Mouse (Mus musculus): ENCODE data around the gene Bms1.

Gene Bms1

GRCm38 (mm10) chr6:118419050-118419920 is at the start of gene Bms1:
Gene Bms1 (minus strand): TSS chr6:118419474.
- DNase-seq = peak; percentile 97

- DNase-seq = no peak
These were observed 42.9 kb upstream of the Bms1 start for GRCm38 (mm10) chr6:118462069-118462705.

DNA sequence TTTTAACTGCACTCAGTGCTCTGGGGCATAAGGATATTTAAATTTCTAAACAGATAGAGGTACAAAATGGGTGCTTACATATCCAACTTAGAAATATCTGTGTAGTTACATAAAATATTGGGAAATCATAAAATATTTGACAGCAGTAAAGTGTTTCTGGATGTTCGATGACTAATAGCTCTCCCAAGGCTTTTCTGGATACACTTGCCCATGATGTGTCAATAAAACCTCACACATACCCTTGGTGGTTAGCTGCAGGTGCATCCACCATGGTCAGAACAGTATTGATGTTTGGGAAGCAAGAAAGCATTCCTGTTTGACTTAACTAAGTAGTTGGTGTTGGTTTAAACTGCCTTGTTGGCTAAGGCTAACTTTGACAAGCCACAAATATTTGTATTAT is 38.5 kb upstream of the Bms1 start:
- no peak for DNase-seq

DNA sequence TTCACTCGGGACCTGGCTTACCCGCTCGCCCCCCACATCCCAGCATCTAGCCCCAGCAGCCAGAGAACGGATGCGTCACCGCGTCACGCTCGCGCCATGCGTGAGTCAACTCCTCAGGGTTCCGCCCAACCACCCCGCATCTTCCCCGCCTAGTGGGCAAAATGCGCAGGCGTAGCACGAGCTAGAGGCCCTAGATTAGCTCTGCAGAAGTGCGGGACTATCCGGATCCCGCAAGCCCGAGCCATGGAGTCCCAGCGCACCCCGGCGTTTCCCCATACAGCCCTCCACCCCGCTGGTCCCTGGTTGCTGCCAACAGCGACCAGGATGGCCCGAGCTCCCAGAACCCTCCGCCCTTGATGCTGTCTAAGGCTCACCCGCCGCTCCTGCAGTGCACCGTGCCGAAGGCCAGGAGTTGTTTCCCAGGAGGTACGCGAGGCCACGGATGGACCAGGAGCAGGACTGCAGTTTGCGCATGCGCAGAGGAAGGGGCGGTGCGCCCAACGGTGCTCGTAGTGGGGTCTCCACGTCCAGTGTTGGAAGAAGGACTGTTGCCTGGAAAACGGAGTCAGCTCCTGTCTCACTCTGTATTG is 35.9 kb upstream of the Bms1 start, which contains the start of gene Zfp248:
Gene Zfp248, minus strand, starts transcription at position 487 of the 590 bp plus-strand sequence.
- DNase-seq = peak; percentile 94

DNA sequence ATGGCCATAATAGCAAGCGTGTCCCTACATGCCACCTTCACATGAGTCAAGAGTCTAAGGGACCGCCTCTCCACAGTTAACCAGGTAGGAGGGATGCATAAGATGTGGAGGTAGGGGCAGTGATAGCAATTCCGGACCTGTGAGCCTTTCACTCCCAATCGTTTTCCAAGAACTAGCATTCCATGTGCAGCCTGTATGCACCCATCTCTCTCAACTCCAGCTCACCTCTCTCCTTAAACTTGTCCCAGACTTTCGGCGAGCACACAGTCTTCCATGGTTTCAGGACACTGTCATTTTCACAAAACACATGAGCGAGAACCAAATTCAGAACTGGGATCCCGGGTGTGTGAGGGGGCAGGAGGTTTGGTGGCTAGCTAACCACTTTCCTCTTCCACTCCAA is 35.2 kb upstream of the Bms1 start:
- no peak for DNase-seq

DNA sequence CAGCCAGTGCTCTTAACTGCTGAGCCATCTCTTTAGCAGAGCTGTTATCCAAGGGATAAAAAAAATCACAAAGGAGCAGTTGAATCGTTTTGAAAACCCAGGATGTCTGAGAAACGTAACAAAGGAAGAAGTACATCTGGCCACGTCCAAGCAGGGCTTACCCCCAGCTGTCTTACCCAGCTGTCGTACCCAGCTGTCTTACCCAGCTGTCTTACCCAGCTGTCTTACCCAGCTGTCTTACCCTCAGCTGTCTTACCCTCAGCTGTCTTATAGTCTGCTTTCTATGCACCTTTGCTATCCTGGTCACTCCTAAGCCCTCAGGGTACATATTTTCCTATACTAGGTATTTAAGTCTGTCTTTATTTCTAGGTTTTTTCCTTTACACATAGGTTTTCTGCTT is 12.2 kb upstream of the Bms1 start:
- DNase-seq = no peak

GRCm38 (mm10) chr6:118426666-118427065 is 7.4 kb upstream of the Bms1 start:
- no peak for DNase-seq

DNA sequence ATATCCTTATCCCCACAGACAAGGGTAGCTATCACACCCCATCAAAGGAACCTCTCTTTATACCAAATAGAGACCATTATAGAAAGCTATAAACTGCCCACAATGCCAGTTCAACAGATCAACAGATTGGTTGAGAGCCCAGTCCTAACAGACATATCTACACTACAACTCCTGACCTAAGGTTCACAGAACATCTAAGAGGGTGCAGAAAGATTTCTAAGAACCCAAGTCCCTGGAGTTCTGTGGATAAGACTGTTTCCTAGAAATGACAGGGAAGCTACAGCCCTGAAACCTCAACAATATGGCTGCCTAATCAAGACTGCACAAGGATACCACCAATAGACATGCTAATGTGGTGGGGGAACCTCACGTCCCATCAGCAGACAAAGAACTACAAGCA is 8.8 kb downstream of the Bms1 start:
- DNase-seq = no peak

DNA sequence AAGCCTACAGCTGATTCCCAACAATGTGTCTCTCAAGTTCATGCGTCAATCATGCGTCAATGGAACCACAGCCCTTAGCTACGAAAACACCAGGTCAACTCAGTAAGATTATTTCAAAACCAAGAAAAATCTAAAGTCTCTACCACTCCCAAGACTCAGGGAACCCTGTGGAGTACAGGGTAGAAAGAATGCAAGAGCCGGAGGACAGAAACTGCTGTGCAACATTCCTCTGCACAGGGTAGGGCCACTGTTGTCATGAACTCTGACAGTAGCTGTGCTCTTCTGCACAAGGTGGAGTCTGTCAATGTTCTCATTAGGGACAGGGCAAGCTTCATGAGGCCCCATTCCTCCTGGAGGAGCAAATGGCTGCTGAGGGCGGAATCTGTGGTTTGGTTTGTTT is 10.8 kb downstream of the Bms1 start:
- DNase-seq = no peak

- no peak for DNase-seq
These were observed 12.9 kb downstream of the Bms1 start for GRCm38 (mm10) chr6:118406421-118406820.

DNA sequence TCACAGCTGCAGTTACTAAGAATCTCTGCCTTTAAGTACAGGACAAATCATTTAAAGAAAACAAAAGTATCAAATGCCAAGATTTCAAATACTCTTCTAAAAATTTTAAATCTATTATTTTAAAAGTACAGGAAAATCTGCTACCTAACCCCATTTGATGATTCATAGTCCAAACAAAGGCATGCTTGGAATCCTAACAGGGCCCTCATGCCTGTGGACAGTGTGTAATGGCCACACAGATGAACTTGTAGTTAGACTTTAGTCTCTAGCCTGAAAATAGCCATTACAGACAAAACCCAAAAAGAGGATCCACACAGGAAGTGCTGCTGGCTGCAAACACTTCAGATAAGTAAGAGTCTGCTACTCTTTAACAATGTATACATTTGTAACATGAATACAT is 28.5 kb downstream of the Bms1 start:
- DNase-seq = no peak

GRCm38 (mm10) chr6:118385962-118386361 is 33.3 kb downstream of the Bms1 start:
- DNase-seq = no peak

DNA sequence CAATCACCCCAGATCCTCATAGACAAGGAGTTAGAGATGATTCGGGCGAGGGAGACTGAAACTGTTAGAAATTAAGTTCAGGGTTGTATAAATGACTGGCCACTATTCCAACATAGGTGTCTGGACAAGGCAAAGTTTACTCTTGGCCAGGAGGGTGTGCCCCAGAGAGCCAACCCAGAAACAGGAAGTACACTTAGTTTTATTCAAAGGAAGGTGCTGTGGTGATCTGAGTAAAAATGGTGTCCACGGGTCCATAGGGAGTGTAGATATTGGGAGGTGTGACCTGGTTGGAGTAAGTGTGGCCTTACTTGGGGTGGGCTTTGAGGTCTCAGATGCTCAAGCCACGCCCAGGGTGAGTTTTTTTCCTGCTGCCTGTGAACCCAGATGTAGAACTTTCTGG is 38.0 kb downstream of the Bms1 start:
- no peak for DNase-seq

DNA sequence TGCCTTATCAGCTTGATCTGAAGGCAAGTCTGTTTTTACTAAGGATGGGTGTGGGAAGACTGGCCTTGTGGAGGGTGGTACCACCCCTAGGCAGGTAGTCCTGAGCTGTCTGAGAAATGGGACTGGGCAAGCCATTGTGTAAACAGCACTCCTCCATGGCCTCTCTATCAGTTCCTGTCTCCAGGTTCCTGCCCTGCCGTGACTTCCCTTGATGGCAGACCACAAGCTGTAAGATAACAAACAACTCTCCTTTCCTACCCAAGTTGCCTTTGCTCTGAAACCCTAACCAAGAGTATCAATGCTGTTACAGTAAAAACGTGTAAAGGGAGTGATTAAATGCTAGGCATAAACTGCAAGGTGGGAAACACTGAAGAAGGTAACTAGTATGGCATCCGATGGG is 38.6 kb downstream of the Bms1 start:
- no peak for DNase-seq

GRCm38 (mm10) chr6:118379451-118380167 is 39.7 kb downstream of the Bms1 start:
- peak; percentile 35 for DNase-seq

DNA sequence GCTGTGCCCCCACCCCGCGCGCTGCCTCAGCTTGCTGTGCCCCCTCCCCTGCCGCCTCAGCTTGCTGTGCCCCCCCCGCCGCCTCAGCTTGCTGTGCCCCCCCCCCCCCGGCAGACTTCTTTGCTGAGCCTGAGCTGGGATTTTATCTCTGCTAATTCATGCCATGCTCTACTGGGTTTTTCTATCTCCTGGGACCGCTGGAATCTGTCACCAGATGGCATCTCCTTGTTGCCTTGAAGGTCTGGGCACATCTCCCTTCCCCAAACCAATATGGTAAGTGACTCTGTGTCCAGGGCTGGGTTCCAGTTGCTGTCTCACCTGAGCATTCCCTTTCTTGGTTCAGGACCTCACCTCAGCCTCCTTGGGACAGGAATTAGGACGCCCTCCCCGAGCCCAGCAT is 41.7 kb downstream of the Bms1 start:
- no peak for DNase-seq

DNA sequence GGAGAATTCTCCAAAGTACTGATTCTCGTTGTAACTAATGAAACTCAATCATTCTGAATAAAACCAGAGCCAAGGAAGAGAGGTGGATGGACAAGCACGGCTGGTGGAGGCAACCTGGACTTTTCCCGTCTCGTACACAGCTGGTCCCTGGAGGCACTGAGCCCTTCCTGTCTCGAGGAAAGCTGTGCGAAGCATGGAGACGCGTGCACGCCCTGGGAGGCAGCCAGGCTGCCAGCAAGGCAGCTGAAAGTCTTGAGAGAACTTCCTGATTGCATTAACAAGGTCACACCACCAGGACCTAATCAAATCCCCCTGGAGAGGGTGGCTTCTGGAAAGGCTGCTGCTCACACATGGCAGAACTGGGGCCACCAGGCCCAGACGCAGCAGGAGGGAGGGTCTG is 43.3 kb downstream of the Bms1 start:
- DNase-seq = no peak

DNA sequence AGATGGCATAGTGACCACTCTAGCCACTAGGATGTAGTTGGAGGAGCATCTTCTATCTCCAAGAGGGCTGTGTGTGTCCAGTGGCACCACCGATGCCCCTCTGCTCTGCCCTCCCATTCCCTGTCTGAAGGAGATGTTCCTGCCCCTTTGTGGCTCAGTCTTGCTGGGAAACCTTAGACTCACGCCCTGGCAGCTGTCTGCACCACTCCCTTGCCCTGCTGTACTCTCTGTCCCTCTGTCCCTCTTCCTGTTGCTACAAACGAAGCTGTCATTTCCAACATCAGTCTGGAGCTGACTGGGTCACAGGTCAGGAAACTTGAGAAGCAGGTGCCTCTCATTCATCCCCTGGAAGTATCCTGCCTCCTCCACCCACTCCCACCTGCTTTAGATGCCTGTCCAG is 43.8 kb downstream of the Bms1 start:
- no peak for DNase-seq

GRCm38 (mm10) chr6:118375026-118375425 is 44.2 kb downstream of the Bms1 start:
- DNase-seq = no peak

- DNase-seq = peak; percentile 25
These were observed 46.0 kb downstream of the Bms1 start for GRCm38 (mm10) chr6:118373294-118373693.

DNA sequence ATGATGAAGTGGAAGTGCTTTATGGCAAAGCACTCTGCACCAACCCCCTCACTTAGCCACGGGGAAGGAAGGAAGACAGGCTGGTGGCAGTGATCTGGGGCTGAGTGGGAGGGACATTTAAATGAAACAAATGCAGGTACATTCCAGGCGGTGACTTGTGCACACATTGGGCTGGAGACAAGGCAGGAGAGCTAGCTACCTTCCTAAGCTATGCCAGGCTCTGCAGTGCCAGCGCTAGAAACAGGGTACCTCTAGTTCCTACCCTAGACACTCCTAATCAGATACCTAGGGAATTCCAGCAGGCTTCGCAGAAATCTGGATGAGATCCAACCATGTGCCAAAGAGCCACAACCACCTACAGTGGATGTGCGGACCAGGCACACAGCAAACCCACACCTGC is 46.5 kb downstream of the Bms1 start:
- no peak for DNase-seq

- DNase-seq = no peak
These were observed 51.8 kb downstream of the Bms1 start for GRCm38 (mm10) chr6:118367502-118367901.

GRCm38 (mm10) chr6:118366196-118366595 is 53.1 kb downstream of the Bms1 start:
- no peak for DNase-seq

Measured in cerebellum, adult 8-10 months (tissue).